Mouse (Mus musculus): ENCODE measurements at regions not wholly inside any gene's neighbourhood (a gene's known extent, or its start where the extent isn't known, plus 50 kb on each side); places are given as distances from the start of the nearest gene placed in this dataset.

DNA sequence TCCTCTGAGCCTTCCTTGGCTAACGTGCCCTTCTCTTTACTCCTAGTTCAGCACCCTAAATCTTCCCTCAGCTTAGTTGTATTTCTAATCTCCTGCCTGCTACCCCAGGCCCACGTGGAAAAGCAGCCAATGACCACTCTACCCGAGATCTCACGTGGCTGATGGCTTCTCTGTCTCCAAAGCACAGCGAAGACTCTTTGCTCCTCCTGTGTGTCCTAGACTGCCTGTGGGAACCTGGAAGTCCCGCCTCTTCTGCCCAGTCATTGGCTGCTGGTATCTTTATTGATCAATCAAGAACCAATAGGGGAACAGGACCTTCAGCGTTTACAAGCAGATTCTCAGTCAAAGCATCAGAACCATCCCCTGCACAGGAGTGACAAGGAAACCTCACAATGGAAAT lies 54.8 kb downstream of the Gm19935 start:
- ATAC-seq (ENCODE audit: low TSS enrichment): no peak

DNA sequence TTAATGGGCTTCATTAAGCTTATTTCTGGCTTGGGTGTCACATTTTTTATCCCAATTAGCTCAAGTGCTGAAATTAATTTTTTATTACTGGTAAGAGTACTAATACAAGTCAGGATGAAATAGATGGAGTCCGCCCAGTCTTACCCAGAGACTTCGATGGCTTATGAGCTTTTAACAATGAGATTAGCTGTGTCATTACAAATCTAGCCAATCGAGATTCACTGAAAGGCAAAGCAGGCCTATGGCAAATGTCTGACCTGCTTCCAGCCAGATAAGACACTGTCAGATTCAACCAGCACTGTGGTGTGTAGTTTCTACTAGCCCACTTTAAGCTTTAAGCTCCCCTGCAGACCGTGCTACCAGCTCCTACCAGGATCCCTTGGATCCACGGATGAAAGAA lies 55.2 kb downstream of the Gm19935 start:
- ATAC-seq (ENCODE audit: low TSS enrichment): no peak

DNA sequence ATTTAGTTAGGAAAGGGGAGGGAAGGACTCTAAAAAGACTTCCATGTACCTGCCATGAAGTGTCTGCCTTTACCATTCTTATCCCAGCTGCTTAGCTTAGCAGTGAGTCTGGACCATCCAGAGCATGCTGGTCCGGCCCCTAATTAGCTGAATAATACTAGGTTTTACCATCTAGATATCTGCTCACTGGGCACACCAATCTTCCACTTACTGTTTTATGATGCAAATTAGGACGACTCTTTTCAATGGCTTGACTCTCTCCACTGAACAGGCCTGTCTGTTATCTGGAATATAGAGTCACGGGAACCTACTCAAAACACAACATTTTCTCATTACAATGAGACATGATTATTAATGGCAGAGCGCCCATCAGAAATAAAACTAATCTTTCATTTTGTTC lies 55.7 kb downstream of the Gm19935 start:
- ATAC-seq (ENCODE audit: low TSS enrichment): no peak

DNA sequence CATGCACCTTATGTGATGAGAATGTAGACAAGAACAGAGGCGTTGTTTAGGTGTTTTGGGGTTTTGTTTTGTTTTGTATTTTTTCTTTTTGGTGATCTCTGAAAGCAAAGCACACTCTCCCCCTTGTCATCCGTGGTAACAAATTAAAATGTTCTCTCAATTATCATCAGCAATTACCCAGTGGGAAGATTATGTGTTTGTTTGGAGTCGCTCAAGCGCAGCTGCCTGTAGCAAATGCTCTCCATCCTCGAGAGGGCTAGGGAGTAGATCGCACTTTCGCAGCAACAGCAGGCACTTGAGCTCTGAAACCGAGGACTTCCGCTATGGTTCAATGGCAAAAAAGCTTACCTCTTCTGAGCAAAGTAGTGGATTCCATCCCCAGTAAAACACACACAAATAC lies 57.7 kb downstream of the Gm19935 start:
- no peak for ATAC-seq (ENCODE audit: low TSS enrichment)

DNA sequence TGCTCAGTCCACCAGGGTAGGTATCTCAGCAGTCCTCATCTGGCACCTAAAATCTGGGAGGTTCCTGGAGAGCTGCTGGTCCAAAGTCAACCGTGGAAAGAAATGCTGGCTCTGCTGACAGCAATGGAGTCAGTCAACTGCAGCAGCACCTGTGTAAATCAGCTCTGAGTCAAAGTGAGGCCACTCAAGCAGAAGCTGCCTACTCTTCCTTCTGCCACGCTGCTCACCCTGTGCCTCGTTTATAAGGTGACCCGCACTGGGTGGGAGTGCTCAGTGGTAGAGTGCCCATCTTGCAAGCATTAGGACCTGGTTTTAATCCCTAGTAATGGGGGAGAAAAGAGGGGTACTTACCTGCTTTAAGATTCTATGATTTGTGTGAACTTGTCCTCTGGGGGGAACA lies 62.2 kb downstream of the Gm19935 start:
- ATAC-seq (ENCODE audit: low TSS enrichment): no peak

DNA sequence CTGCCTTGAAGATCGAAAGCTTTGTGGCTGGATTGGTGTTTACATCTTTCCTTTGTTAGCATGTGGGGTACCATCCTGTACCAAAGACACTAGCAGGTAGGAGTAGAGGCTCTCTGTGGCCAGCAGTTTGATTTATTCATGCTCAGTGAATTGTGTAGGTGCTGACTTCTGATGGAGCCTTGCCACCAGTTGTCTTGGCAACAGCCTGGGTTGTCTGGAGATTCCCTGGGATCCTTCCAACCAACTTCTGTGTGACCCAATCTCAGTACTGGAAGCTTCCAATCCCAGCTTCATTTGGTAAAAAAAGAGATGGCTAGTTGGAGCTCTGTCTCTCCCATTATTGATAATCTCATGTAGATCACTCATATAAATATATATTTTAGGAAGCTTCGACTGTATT lies 73.6 kb downstream of the Gm19935 start:
- peak; percentile 47; the same call in 1 of the 2 replicates for ATAC-seq (ENCODE audit: low TSS enrichment)

DNA sequence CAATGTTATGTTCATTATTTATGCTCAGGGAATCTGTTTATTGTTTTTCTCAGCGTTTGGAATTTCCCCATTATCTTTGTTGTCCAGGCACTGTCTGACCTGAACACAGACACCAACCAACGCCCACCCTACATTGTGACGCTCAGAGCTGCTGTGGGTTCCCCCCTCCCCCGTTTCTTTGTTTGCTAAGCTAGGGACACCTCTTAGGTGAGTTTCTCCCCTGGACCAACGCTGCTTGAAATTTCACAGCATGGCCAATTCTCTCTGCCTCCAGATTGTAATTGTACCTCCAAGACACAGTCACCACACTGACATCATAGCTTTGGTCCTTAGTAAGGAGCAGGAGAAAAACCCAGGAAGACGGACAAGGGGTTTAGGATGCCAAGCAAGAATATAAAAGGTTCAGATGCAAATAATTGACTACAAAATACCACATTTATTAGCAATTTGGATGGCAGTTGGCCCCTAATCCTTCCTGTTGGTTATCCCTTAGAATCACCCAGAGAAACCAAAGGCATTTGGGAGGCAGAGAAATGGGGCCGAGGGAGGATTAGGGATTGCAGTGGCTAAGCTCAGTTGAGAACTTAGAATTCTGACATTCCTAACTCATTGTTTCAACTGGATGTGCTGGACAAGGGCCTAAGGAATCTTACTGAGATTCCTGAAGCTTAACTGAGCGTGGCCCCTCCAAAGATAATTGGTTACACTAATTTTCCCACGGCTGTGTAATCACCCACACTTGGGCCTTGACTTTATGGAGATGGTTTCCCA lies 76.0 kb downstream of the Gm19935 start:
- ATAC-seq (ENCODE audit: low TSS enrichment): no peak

DNA sequence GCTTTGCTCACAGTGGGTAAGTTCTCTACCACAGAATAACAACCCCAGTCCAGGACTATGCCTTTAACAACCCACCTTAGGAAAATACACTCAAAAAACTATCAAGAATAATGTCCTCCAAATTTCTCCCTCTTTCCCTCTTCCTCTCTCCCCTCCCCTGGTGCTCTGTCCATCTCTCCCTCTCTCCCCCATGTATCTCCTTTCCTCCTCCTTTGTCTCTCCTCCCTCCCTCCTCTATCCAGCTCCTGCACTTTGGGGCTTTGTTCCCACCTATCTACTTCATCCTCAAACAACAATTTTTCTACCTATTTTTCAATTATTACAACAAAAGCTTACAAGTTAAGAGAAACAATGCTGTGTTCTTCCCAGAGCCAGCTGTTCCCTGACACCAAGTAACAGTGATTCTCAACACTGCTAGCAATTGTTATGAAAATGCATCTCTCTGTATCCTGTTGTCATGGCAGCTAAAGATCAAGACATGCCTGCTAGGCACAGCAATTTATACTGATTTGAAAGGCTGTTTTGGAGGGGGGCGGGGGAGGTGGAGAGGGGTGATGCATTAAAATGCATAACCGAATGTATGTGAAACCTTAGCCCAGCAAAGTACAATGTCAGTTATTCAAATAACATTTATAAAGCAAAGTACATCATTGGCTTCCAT lies 76.8 kb downstream of the Gm19935 start:
- ATAC-seq (ENCODE audit: low TSS enrichment): no peak

DNA sequence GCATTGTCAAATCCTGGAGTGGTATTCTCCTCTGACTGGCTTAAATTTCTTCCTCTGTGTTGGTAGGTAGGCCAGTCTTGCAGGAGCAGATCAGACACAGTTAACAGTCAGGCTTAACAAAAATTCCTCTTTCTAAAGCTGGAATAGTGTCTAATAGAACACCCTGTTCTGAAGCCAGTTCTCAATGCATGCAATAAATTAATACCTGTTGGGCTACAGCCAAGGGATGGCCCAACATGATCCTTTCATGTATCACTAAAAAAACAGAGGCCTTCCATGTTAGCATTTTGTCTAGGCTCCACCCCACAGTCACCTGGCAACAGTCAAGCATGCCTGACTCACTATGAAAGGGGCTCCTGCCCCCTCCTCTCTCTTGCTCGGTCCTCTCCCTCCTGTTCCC lies 89.2 kb downstream of the Gm19935 start:
- no peak for ATAC-seq (ENCODE audit: low TSS enrichment)

DNA sequence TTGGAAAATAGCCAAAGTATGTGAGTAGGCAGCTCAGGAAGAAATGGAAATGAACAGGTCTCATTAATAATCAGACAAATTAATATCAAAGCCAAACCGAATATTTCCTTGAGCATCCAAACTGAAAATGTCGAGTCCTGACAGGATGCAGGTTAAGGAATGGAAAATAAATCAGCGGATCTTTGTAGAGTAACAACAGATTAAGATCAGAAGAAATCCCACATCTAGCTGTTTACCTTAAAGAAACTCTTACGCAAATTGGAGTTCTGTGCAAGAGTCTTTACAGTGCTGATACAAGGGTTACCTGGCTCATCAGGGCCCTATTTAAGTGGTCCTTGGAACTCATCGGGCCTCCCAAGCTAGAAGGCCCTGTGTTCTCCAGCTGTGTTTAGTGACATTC lies 92.0 kb downstream of the Gm19935 start:
- no peak for ATAC-seq (ENCODE audit: low TSS enrichment)

DNA sequence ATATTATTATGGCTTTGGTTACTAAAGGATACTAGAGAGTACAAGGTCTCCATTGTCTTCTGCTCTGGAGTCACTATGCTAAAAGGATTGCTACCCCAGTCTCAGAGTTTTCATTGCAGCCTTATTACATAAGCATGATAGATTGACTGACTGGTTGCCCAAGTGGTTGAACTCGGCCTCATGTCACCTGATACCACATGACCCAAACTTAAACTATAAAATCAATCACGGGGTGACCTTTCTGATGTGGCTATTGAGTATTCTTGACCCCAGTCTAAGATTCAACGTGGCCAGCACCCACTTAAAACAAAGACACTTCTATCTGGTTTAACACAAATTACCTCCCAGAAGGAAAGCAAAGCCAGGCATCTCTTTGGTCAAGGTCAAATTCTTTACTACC lies 100.8 kb downstream of the Gm19935 start:
- no peak for ATAC-seq (ENCODE audit: low TSS enrichment)

DNA sequence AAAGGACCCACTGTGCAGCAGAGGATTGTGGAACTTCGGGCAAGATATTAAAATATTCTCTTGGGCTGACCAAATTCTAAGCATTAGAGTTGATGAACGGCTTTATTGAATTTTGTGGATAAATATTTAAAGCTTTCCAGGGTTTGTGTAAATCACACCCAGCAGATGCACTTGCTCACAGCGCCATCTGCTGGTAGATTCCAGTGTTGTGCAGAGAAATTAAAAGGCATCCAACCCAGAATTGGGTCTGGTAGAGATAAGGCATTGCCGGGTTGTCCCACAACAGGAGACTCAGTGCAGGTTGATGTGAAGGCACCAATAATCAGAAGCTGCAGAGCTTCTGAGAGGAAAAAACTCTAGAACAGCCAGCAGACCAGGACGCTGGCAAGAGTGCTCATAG lies 108.7 kb downstream of the Gm19935 start:
- ATAC-seq (ENCODE audit: low TSS enrichment): peak; percentile 73

DNA sequence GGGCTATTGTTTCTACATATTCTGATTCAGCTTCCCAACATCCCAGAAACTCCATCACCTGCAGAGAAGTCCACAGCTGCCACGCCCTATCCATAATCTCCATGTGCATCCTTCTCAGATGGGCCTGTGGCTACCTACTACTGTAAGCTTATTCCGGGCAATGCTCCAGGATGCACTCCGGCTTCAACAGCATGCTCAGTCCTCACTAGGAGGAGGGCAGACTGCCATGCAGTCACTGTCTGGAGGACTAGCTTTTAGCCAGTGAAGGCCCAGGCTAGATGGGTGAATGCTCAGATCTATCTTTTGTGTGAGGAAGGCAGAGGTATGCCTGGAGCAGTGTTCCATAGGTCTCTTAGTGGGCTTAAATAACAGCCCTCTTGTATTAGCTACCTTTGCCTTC lies 124.7 kb downstream of the Gm19935 start:
- no peak for ATAC-seq (ENCODE audit: low TSS enrichment)

DNA sequence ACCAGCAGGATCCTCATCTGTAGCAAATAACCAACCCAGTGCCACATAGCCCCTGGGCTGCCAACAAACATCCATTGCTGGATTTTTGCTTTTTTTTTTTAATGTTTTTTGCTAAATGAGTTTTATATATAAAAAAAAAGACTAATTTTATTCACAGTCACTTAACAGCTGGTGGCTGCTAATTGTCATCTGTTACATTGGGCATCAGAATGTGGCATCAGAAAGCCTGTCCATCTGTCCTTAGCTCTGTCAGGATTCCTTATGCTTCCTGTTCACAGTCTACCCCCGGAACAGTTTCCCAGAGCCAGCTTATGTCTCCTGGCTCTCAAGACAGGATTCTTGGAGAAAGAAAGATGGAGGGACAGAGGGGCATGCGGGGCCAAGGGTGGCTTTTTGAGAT lies 132.1 kb downstream of the Gm19935 start:
- no peak for ATAC-seq (ENCODE audit: low TSS enrichment)

DNA sequence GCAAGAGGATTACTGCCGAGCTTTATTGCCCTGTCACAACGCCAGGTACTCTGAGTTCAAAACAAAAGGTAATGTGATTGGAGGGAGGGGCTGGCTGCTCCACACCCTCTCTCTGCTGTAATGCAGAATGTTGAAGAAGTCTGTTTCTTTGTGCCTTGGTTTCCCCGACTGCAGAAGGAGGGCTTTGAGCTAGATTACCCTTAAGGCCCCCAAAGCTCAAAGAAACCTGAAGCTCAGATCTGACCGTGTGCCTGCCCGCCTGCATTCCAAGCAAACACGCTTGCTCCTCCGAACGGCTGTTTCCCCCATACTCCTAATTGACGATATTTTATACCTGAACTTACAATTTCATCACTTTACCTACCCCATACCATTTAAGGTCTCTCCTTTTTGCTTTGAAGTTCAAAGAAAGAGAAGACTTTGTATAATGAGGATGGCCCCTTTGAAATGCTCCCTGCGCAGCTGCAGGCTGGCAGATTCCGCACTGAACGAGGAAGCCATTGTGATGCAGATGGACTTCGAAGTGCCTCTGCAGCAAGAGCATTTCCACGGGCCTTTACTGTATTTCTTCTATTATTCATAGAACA lies 146.6 kb downstream of the Gm19935 start:
- ATAC-seq (ENCODE audit: low TSS enrichment): no peak

DNA sequence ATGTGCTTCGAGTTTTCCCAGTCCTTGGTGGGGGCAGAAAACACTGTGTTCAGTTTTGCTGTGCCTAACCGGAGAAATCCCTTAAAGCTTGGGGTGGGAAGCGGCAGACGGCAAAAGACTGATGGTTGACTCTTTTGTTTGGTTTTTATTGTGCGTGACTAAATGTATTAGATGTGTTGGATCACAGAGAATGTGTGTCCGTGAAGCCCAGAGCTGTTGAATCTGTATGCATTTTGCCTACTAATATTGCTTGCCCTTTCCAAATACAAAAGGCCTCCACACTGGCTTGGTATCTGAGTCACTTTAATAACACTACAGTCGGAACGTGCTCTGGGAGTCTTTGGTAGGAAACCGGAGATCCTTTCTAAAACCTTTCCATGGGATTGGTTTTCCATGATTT lies 147.8 kb downstream of the Gm19935 start:
- ATAC-seq (ENCODE audit: low TSS enrichment): no peak

DNA sequence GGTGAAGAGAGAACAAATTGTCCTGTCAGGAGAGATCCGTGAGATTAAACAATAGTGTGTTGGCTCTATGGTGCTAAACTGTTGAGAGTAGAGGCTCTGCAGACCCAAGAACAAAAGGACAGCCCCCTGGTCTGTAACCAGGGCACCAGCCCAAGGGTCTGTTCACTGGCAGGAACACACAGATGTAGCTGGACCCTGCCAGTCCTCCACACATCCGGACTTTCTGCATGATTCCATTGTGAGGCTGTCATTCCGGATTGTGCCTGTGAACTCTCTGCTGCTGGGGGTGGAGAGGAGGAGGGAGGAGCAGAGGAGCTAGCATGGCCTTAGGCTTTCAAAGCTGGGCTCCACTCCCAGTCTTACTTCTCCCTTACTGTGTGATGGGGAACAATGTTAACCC lies 158.1 kb downstream of the Gm19935 start:
- no peak for ATAC-seq (ENCODE audit: low TSS enrichment)

DNA sequence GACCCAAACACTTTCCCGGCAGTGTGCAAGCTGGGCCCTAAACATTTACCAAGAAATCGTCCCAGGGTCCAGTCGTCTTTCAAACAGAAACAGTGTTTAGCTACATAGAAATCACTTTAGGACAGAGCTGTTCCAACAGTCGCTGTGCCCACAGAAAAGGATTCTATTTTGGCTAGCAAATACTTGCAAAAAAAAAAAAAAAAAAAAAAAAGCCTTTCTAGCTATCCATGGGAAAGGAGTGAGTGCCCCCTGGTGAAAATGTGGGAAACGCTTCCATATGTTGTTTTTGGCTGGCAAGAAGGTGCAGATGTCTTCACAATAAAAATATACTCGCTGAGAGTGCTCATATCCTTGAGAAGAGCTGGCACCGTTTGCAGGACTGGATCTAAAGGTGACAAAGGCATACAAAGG lies 159.5 kb downstream of the Gm19935 start:
- ATAC-seq (ENCODE audit: low TSS enrichment): peak; percentile 94

DNA sequence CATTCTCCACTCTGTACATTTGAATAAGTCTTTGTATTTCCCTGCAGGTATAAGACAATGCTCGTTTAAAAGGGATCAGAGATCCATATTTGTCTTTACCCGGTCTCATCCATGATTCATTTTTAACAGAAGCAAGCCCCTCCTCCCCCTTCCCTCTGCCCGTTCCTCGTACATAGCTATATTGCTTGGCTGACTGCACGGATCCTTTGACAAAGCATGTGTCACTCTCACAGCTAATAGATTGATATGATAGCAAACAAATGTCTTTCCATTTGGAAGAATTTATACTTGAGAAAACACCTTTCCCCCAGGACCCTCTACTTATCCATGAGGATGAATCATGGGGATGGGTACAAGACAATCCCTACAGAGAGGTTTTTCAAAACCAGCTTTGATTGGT lies 160.1 kb downstream of the Gm19935 start:
- ATAC-seq (ENCODE audit: low TSS enrichment): peak; percentile 30; the same call in 1 of the 2 replicates

DNA sequence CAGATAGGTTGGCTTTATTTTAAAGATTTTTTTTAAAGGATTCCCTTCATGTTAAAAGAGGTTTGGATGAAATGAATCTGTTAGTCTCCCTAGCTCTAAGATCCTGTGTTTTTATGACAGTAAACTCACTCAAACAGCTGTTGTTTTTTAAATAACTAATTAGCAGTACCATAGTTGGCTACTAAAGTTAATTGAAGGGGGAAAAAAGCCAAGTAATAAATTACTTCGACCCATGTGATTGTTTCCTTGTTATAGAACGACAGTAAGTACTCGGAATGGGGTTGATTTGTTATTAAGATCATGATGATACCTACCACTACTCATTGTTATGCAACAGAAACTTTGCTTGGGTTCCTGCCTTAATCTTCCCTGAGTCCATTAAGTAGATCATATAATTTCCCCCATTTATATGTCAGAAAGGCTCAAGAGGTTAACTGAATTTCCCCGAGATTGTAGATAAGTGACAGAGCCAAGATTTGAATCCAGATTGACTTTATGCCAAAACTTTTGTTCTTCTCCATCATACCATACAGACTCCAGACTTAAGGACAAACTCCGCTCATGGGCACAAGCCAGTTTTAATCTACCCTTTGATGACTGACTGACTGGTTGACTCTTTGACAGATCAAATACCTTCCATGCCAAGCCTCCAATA lies 160.6 kb downstream of the Gm19935 start:
- no peak for ATAC-seq (ENCODE audit: low TSS enrichment)

DNA sequence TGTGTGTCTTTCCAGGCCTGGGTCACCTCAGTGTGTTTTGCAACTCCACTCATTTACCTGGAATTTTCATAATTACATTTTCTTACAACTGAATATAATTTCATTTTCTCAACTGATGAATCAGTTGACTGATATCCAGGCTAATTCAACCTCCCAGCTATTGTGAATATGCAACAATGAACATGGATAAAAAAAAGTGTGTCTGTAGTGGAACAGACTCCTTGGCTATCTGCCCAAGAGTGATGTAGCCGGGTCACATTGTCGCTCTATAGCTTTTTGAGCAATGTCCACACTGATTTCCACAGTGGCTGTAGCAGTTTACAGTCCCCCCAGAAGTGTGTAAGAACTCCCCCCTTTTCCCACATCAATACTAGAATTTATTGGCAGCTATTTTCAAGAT lies 162.4 kb downstream of the Gm19935 start:
- ATAC-seq (ENCODE audit: low TSS enrichment): no peak

DNA sequence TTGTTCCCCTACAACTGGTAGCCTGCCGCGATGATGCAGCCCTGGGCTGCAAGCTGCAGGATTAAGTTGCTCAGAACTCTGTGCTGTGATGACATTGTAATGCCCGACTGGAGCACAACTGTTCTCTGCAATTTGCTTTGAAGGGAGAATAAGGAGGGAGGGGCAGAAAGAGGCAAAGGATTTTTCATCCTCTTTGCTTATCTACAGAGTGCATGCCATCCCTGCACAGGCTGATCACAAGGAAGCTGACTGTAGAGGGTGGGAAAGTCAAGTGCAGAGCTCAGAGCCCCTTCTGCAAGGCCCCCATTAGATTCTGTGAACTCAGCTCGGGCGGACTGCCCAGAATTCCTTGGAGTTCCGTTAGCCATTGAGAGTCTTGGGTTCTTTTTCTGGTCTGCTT lies 174.8 kb downstream of the Gm19935 start:
- no peak for ATAC-seq (ENCODE audit: low TSS enrichment)

DNA sequence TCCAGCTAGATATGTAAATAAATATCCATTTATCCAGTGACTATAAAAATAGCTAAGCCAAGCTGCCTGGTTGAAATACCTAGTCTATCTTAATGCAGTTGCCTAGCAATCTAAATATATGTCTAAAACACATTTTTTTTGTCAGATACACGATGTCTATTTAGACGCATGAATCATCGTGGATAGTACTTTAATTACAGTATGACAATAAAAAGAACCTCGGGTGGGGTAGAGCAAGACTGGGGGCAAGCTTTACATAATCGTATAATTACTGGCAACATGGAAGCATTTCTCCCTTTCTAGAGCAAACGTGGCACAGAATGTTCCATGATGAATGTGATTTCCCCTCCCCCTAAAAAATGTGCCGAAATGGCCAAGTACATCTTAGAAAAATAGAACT lies 180.4 kb downstream of the Gm19935 start:
- ATAC-seq (ENCODE audit: low TSS enrichment): peak; percentile 86
